Mouse (Mus musculus): ENCODE data around the gene Plekho1.
A peak's percentile ranks its signal among the peaks of the same experiment; 100 is the strongest.

Gene Plekho1

DNA sequence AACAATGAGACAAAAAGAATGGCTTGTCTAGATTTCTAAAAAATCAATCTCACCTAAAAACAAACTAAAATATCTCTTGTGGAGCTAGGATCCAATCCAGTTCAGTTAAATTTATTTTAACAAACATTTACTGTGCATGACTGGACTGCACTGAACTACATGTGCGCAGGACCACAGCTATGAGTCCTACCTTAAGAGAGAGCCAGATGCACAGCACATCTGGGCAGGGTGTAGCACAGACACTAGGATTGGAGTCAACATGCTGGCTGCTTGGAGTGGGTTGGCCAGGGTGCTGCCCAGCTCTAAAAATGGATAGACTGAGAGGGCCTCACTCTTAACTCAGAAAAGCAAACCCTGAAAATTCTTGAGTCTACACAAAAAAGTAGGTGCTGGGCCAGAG is 5.8 kb upstream of the Plekho1 start:
- DNase-seq (ENCODE audit: low spot score) = no peak

DNA sequence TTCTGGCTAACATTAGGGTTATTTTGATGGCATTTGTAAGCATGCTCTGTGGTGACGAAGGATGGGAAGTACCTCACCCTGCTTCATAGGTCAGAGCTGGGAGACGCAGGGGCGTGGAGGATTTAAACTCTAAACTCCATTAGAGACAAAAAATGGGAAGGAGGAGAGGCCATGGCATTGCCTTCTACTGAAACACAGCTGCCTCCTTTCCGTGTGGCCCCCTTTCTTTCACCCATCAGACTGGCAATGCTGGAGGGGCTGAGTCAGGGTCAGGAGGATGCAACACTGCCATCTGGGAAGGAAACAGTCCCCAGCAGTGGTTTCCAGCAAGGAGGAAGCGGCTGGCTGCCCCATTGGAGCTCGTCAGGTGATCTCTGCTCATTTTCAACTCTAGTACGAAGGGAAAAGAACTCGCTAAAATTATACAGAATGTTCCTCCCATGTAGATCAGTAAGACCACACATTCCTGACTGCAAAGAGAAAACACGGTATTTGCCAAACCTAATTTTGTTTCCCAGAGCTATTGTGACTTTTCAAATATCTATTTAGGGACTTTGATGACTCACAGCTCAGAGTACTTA is 5.2 kb upstream of the Plekho1 start:
- DNase-seq (ENCODE audit: low spot score) = no peak

DNA sequence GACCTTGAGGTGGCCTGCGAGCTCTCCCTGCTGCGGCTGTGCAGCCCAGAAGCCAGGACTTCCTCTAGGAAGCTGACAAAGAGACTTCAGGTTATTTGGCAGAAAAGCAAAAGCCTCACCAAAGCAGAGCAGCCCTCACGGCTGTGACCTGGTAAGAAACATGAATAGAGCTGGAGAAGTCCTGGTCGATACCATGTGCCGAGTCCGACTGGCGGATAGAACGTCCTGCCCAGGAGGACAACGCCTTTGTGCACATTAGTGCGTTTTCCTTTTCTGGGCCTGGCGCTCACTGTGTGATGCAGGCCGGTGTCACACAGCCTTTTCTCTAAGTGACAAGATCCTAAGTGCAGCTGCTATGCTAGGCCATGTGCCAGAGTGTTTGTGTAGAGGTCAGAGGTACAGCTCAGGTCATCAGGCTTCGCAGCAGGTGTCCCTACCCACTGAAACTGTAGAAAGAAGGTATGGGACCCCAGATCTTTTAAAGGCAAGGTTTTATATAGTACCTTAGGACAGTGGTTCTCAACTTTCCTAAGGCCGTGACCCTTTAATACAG is 4.4 kb upstream of the Plekho1 start:
- DNase-seq (ENCODE audit: low spot score) = no peak

DNA sequence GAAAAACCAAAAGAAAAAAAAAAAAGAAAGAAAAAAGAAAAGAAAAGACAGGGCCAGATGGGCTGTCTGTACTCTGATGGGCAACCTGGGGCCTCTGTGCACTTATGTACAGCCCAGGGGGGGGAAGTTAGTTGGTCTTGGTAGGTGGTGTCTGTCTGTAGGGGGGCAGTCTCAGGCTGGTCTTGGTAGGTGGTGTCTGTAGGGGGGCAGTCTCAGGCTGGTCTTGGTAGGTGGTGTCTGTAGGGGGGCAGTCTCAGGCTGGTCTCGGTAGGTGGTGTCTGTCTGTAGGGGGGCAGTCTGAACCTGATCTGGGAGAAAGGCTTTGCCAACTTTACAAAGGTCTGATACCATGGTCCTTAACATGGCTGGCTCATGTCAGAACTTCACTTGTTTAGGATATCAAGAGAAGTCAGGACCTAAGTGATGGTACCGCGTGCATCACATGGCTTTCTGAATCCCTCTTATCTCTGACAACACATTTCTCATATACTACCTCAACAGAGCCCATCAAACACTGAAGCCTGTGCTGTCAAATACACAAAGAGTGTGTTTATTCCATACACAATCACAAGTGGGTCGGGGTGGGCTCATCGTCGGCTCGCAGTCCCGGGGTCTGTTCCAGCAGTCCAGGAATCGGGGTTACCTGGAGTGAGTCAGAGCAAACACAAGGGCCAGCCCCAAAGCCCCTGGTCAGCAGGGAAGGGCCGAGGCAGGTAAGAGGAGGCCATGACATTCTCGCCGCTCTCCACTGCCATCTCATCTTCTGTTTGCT is 3.7 kb upstream of the Plekho1 start:
- no peak for DNase-seq (ENCODE audit: low spot score)

DNA sequence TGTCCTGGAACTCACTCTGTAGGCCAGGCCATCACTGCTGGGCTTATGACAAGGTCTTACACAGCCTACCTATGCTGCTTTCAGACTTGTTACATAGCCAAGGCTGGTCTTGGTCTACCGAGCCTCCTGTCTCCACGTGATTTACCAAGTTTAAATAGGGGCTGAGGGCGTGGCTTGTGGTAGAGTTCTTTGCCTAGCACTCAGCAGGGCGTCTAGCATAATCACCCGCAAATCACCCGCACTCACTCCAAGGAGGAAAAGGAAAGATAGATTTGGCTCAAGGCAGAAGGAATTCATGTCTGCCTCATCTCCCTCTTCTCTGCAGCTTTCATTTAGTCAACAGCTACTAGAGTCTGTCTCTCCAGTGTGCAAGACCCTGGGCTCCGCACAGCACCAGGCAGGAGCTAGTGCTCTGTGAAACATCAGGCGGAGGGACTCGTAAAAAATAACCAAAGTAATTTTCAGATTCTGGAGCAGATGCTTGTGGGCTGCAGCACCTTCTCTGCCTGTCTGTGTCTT is 1.5 kb upstream of the Plekho1 start:
- DNase-seq (ENCODE audit: low spot score) = peak; percentile 79

DNA sequence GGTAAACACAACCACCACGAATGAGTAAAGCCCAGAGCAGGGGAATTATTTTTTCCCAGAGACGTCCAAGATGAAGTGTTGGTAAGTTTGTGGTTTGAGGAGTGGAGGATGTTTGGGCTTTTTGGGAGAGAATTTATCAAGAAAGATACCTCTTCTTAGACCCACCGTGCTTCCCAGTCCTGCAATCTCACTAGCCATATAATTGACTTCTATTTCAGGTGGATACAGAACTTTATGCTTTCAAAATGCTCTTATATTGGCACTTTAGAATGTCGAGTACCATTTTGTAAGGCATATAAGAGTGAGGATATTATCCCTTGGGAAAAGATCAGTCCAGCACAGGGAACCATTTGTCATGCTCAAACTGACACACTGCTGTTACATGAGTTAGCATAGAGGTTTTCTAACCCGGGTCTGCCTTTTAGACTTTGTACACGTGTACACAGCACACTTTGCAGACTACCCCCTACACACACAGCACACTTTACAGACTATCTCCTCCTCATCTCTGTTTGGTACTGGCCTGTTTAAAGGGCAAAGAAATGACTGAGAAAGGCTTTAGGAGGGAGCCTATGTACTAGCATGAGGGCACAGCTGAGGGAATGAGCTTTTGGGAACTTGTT is 761 bp upstream of the Plekho1 start:
- peak; percentile 71 for DNase-seq (ENCODE audit: low spot score)

DNA sequence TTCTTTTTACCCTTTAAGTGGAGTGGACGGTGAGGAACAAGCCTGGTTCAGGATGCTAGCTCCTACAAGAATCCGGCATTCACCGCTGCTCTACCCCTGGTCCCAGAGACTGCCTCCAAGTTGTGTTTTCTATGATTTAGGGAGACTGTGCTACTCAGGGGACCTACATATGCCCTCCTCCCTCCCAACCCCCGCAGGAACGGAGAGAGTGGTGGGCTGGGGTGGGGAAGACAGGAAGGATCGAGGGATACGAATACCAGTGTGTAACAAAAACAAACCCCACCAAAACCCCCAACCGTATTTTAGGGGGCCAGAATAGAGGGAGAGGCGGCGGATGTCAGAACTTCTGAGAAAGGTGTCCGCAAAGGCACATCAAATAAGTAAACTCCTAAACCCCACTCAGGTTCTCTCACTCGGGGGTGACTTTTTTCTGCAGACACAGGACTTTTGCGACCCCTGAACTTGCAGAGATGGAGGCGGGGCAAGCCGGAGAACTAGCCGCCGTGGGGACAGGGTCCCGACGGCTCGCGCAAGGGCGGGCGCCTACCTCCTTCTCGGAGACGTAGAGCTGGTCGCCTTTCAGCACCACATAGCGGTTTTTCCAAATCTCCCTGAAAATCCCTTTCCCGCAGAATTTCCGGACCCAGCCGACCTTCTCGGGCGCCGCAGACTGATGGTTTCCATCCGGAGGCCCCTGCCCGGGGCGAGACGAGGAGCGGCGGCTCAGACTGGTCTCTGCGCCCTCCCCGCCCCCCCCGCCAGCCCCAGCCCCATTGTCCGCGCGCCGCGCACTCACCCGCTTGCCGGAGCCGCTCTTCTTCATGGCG is 613 bp downstream of the Plekho1 start:
- DNase-seq (ENCODE audit: low spot score) = peak; percentile 69

DNA sequence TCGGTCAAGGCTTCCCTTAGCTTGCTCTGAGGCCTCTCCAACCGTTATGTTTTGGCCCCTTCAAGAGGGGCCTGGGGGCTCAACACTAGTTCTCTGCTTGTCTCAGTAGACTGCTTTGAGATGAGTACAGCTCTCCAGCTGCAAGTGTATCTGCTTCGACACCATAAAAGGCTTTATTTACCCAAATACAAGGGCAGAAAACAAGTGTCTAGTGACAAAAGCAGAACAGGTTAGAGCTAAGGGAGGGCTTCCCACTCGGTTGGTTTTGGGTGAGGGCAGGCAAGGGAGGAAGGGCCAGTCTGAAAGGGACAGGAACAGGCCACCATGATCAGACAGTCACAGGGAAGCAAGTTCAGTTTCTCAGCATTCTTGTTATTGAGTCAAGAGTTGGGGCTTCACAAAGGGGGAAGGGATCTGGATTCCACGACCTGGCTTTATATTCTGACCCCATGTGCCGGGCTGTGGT is 1.4 kb downstream of the Plekho1 start:
- peak; percentile 56 for DNase-seq (ENCODE audit: low spot score)

DNA sequence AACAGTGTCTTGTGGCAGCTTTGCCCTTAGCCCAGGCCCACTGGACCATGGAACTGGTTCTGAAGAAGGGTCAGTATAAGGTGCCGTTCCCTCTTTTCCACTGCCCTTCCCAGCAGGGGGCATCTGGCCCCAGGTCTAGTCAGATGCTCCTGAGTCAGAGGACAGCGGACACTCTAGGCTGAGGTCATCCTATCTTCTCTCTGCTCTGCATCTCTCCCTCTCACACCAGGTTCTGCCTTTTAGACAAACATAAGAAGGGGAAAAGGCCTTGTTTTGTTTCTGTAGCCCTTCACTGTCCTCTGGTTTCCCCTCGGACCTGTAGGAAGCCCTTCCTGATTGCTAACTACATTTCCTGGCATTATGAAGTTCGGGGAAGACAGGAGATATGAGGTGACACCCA is 1.9 kb downstream of the Plekho1 start:
- peak; percentile 67 for DNase-seq (ENCODE audit: low spot score)

DNA sequence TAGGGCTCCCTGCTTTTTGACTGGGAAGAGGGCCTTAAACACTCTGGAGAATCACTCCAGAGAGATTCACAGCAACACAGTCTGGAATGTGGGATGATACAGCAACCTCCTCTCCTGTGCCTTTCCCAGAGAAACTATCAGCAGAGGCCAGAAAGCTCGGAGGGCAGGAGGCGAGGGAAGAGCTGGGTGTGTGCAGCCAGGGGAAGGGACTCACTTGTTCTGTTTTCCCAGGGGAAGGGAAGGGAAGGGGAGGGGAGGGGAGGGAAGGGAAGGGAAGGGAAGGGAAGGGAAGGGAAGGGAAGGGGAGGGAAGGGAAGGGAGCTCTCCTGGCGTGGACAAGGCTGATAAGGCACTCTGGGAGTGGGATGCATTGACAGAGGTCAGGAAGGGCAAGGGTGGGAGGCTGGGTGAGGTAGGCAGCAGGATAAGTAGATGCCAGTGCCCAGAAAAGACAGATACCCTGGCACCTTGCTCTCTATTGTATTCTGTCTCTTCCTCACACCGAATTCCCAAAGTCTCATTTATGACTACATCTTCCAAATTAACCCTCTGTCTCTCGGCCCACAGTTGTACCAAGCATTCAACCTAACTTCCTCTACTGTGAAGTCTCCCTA is 2.7 kb downstream of the Plekho1 start:
- no peak for DNase-seq (ENCODE audit: low spot score)

DNA sequence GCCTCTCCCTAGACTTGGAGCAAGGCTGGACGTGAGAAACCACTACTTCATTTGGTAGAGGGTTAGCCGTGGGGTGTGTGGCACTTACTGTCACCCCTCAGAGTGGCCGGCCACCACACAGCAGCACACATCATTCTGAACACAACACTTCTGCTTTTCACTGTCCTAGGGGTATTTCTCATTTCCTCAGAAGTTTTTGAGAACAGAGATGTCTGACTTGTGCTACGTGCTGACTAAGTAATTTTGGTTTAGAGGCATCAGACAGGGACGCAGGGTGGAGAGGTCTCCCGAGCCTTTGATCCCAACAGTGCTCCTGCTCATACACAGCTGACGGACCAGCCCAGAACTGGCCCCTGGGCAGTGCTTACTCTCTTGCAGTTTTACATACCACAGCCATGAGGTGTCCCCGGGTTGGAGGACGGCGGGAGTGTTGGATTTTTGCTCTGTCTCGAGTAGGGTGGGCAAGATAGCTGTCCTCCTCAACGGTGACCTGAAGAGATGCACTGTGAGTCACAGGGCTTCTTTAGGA is 5.3 kb downstream of the Plekho1 start:
- DNase-seq (ENCODE audit: low spot score) = no peak

DNA sequence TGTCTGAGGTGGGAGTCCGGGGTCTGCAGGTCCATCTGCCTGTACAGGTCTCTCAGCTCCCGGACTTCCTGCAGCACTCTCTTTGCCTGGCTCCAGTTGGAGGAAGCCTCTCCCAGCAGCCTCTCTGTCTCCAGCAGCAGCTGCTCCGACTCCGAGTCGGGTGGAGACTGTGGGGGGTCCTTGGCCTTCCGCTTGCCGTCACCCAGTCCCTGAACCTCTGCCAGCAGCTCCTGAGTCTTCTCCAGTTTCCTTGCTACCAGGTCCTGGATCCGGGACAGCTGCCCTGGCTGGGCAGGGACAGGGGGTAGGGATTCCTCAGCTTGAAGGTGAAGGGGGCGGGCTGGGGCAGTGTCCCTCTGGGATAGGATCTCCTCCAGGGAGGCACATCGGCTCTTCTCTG is 6.8 kb downstream of the Plekho1 start:
- DNase-seq (ENCODE audit: low spot score) = no peak

DNA sequence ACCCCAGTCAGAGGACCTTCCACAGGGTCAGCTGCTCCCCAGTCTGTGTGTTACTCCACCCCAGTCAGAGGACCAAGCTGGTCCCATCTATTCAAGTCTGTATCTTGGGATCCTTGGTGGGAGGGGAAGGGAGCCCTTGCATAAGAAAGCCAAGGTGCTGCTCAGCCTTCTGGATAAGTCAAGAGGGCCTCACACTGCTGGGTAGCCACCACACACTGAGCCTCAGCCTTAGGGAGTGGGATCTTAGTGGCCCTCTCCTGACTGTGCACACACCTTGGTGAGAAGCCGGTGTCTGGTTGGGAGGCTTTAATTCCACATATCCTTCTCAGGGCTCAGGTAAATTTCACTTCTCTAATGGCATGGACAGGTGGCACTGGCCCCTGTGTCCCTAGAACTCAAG is 7.7 kb downstream of the Plekho1 start:
- DNase-seq (ENCODE audit: low spot score) = no peak

DNA sequence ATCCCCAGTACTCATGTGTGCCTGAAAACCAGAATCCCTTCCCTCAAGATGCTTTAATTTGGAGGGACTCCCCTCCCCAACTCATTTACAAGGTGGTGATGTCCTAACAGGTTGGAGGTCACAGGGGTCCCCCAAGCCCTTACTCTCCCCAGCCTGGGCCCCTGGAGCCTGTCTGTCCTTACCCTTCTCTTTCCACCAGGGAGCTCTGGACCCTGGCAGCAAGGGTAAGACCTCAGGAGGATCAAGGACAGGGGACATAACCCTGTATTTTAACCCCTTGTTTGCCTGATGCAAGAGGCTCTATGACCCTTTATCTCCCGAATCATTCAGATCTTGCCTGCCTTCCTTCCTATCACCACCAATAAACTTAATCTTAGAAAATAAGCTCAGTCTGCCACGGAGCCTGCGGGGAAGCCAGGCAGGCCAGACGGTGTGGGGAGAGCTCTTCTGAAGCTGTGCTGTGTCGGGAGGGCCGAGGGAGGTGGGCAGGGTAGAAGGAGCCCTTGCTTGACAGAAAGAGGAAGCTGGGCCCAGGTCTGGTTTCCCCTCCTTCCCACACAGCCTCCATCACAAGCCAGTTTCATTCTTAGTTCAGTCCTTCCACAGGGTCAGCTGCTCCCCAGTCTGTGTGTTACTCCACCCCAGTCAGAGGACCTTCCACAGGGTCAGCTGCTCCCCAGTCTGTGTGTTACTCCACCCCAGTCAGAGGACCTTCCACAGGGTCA is 8.3 kb downstream of the Plekho1 start:
- DNase-seq (ENCODE audit: low spot score) = no peak

DNA sequence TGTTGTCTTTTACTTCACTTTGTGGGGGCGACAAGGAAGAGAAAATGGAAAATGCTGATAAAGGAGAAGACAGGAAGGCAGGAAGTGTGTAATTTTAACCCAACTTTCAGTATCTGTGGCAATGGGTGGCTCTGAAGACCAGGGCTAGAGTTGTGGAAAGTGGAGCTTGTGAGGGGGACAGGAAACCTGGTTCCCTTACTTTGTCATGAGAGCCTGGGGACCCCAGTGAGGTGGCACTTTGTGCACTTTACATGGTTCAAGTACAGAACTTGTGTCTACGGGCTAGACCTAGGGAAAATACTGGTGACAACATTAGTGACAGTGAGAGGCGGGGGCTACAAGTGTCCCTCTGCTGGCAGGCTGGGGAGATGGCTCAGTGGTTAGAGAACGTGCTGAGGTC is 8.8 kb downstream of the Plekho1 start:
- peak; percentile 25 for DNase-seq (ENCODE audit: low spot score)

DNA sequence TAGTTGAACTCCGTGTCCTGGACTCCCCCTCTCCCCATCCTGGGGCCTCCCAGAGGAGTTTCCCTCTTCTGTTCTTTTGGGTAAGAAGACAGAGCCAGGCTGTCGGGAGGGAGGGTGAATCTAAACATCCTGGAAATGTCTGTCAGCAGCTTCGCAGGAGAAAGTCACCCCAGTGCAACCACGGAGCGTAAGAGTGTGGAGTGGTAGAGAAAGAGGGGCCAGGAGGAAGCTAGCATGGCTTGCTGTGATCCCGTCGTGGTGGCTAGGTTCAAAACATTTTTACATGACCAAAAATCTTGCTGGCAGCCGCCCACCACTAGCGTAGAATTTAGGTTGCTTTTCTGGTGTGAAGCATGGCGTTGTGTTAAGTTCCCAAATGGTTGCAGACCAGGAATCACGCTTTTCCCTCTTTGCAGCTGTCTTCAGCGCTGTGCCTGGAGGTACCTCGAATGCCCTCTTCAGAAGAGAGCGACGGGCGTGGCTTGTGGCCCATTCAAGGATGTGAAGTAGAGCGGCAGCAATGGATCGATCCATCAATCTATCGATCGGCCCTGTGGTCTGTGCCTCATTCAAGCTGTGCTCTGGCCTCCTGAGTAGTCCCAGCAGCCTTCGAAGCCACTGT is 9.7 kb downstream of the Plekho1 start:
- peak; percentile 89 for DNase-seq (ENCODE audit: low spot score)

DNA sequence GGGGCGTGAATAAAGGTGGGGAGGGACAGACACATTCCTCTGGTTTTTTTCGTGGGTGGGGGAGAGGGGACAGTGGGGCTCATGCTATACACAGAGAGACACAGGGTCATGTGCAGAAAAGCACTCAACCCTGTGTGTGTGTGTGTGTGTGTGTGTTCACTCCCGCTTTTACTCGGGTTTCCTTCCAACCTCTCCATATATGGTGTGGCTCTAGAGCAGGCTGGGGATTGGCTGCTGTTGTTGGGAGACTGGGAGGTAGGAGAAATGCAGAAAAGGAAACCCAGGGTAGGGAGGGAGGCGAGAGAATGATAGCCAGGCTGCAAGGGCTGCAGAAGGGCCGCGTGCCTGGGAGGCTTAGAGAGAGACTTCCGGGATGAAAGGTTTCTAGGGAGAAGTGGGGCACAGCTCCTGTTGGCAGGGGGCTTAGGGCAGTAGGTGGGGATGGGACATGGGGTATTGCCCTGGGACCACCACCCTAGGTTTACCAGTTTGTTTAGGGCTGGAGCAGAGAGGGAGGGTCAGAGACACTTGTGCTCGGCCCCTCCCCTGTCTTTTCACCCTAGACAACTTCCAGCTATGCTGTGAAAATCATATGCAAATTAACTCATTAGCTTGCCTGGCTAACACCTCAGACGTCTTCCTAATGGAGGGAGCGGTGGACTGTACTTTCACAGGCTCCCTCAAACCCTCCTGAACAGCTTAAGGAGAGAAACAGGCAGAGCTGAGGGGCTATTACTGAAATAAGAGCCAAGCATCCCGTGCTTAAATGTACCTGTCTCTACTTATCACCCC is 10.4 kb downstream of the Plekho1 start:
- peak; percentile 89 for DNase-seq (ENCODE audit: low spot score)

DNA sequence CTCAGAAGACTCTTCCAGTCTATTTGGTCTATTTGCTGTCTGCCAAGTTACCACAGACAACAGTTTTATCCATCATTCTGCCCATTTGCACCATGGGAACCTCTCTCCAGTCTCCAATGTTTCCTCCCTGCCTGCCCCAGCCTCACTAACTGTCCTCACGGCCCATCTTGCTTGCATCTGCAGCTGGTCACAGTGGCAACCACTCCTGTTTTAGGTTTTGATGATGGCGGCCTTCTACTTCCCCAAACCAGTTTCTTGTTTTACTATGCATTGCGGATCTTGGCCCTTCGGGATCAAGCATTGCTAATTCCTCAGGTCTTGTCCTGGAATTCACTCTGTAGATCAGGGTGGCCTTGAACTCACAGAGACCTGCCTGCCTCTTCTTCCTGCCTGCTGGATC is 13.7 kb downstream of the Plekho1 start:
- no peak for DNase-seq (ENCODE audit: low spot score)

DNA sequence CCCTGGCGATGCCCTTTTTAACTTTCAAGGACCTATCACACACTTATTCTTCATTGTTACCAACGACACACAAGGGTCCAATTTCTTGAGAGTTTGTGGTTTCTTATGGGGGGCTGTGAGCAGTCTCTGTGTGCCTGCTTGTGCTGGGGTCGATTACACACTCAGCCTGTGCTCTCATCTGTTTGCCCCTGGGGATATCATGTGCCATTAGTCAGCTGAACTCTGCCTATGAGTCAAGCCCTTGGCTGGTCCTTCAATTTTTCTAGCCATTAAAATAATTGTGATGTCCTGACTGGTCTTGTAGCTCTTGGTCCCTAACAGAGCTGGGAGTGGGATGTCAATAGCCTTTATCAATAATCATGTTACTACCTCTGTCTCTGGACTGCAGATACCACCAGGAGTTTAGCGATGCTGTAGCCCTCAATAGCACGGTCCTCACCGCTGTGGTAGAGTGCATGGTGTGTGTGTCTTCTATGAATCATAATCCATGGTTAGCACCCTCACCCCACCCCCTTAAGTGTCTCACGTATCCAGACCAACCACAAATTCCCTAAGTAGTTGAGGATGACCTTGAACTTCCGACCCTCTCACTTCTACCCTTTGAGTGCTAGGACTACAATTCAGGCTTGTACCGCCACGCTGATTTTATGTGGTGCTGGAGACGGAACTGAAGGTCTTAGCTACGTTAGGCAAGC is 15.4 kb downstream of the Plekho1 start:
- no peak for DNase-seq (ENCODE audit: low spot score)

Data from embryo, embryonic 10.5 days (tissue).